Mouse (Mus musculus) large intestine, adult 2 months (tissue): ENCODE results near the gene Gnpnat1. TPM values are rescaled to one million over a fixed set of nuclear protein-coding genes. Genes with fewer than 3 reads are reported as not detected.

ENCODE experiments used
- polyA plus RNA-seq: library from polyadenylated mRNA; depleted of rRNA; stranded (reverse); fragments of >200 nt; gene quantifications from 2 replicates; pipeline ENCODE4 v1.2.3, GENCODE M21; 2012; rRNA removed

Gene Gnpnat1
- polyA plus RNA-seq, 1 experiment, result 10.1 TPM

Other genes with a start within 250 kb of the Gnpnat1 start
- 0.55 and 1.7 TPM in 2 replicates for gene Gpr137c, start 185.2 kb downstream of the Gnpnat1 start, polyA plus RNA-seq
- 3.1 and 3.2 TPM in 2 replicates for gene Txndc16, start 184.6 kb downstream of the Gnpnat1 start, polyA plus RNA-seq
- 8.0 and 10.1 TPM in 2 replicates for gene Ero1l, start 86.1 kb downstream of the Gnpnat1 start, polyA plus RNA-seq
- gene Psmc6, start 75.1 kb downstream of the Gnpnat1 start, polyA plus RNA-seq, result 36.5 and 37.0 TPM in 2 replicates
- gene Styx, start 53.8 kb downstream of the Gnpnat1 start, polyA plus RNA-seq, result 1.5 and 4.0 TPM in 2 replicates
- 16.9 and 17.6 TPM in 2 replicates for gene Fermt2, start 125.2 kb upstream of the Gnpnat1 start, polyA plus RNA-seq